Mouse (Mus musculus): ENCODE results near the gene Tmprss9.

Gene Tmprss9

GRCm38 (mm10) chr10:80917779-80918434 lies 46.3 kb downstream of the Tmprss9 start, which contains the start of gene Lmnb2:
Gene Lmnb2, minus strand, starts transcription at chr10:80918245.
- peak; percentile 82 for DNase-seq

- DNase-seq = no peak
Measured at GRCm38 (mm10) chr10:80921923-80922322, 50.3 kb downstream of the Tmprss9 start.

GRCm38 (mm10) chr10:80925472-80925871 lies 53.8 kb downstream of the Tmprss9 start:
- DNase-seq = no peak

GRCm38 (mm10) chr10:80928586-80929298 lies 57.1 kb downstream of the Tmprss9 start:
- peak; percentile 95 for DNase-seq

- peak; percentile 99 for DNase-seq
Measured at GRCm38 (mm10) chr10:80929299-80930226, 57.9 kb downstream of the Tmprss9 start, which contains the start of gene Gadd45b. Gene Gadd45b, plus strand, starts transcription at chr10:80930073.

GRCm38 (mm10) chr10:80930361-80931152 lies 58.9 kb downstream of the Tmprss9 start:
- DNase-seq = peak; percentile 41

GRCm38 (mm10) chr10:80931153-80931671 lies 59.6 kb downstream of the Tmprss9 start:
- no peak for DNase-seq

GRCm38 (mm10) chr10:80931695-80932094 lies 60.0 kb downstream of the Tmprss9 start:
- DNase-seq = no peak

- peak; percentile 61 for DNase-seq
Measured at GRCm38 (mm10) chr10:80932206-80932605, 60.6 kb downstream of the Tmprss9 start.

- DNase-seq = no peak
Measured at GRCm38 (mm10) chr10:80932700-80933420, 61.2 kb downstream of the Tmprss9 start.

GRCm38 (mm10) chr10:80933421-80933979 lies 61.9 kb downstream of the Tmprss9 start:
- no peak for DNase-seq

GRCm38 (mm10) chr10:80934136-80934985 lies 62.7 kb downstream of the Tmprss9 start:
- DNase-seq = no peak

GRCm38 (mm10) chr10:80935241-80935640 lies 63.6 kb downstream of the Tmprss9 start:
- DNase-seq = no peak

- no peak for DNase-seq
Measured at GRCm38 (mm10) chr10:80935698-80936097, 64.0 kb downstream of the Tmprss9 start.

- peak; percentile 55 for DNase-seq
Measured at GRCm38 (mm10) chr10:80936135-80936809, 64.6 kb downstream of the Tmprss9 start.

- DNase-seq = no peak
Measured at GRCm38 (mm10) chr10:80936810-80937164, 65.1 kb downstream of the Tmprss9 start.

GRCm38 (mm10) chr10:80937646-80938045 lies 66.0 kb downstream of the Tmprss9 start:
- no peak for DNase-seq

GRCm38 (mm10) chr10:80938831-80939550 lies 67.3 kb downstream of the Tmprss9 start:
- peak; percentile 37 for DNase-seq

- peak; percentile 81 for DNase-seq
Measured at GRCm38 (mm10) chr10:80939671-80940070, 68.0 kb downstream of the Tmprss9 start.

Measured in right cerebral cortex, postnatal 14 days (tissue).